Comparison of ENCODE assay signal across 8 mouse cellular contexts in the genomic region with DNA sequence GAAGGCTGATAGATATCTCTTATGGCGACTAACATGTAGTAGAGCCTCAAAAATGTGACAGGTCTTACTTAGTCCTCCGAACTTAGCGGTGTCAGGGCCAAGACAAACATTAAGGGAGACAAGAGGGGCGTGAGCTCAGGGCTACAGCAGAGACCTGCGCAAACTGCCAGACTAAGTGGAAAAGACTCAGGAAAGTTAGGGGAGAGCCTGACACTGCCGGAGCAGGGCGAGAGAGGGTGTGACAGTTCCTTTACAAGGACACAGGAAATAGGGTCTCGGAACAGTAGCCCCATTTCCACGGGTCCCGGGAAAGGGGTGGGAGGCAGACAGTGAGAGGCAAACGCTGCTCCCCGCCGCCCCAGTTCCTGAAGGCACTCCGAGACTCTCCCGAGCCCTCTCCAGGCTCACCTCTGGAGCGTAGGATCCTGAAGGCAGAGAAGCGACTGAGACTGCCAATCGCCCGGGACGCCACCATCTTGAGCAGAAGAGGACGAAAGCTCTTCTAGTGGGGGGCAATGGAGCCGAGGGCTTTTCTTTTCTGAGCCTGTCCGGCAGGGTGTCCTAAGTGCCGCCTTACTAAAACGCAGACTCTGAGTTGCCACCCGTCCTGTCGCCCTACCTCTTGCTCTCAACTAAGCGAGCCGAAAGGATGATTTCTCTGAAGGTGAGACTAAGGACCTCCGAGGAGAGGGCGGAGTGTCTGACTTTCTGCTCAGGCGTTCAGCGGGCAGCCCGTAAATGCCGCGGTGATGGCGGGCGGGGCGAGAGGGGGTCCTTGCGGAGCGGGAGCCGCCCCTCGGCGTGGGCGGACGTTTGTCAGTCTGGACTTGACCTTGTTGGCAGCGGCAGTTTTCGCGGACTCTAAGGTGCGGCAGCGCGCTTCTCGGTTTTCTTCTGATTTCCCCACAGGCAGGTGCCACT. TPM values are rescaled to one million over a fixed set of nuclear protein-coding genes. Genes with fewer than 3 reads are reported as not detected.
A peak's percentile ranks its signal among the peaks of the same experiment; 100 is the strongest.
DNase-seq lines count a peak whose midpoint lies in the region; ATAC-seq and TF ChIP-seq lines count a peak whose summit lies in the region.

A gene (minus strand): TSS at position 689 of the 921 bp plus-strand sequence.
A gene (plus strand): TSS at position 775 of the 921 bp plus-strand sequence.

- H3K9me3 ChIP-seq in forebrain, embryonic 10.5 days, result no peaks in the 10 kb centered on the region
- H3K9me3 ChIP-seq in heart, embryonic 15.5 days (replicated peaks), result no peaks in the 10 kb centered on the region
- H3K9me3 ChIP-seq in liver, embryonic 14.5 days (ENCODE audit: control insufficient read depth, low read length), result no peaks in the 10 kb centered on the region
- no peaks in the 10 kb centered on the region for H3K9me3 ChIP-seq in neural tube, embryonic 11.5 days (ENCODE audit: control insufficient read depth, low read length)
- no peaks in the 10 kb centered on the region for H3K9me3 ChIP-seq in stomach, postnatal 0 days (ENCODE audit: control insufficient read depth, low read length)

- H3K27me3 ChIP-seq in forebrain, embryonic 10.5 days (ENCODE audit: poor library complexity, severe bottlenecking), result no peaks in the 10 kb centered on the region
- no peaks in the 10 kb centered on the region for H3K27me3 ChIP-seq in heart, embryonic 15.5 days
- H3K27me3 ChIP-seq in liver, embryonic 14.5 days (ENCODE audit: control insufficient read depth, insufficient read depth, low read length), result no peaks in the 10 kb centered on the region
- H3K27me3 ChIP-seq in neural tube, embryonic 11.5 days (ENCODE audit: control insufficient read depth, insufficient read depth, low read length), result no peaks in the 10 kb centered on the region
- H3K27me3 ChIP-seq in stomach, postnatal 0 days (ENCODE audit: control insufficient read depth, insufficient read depth, low read length), result no peaks in the 10 kb centered on the region

- H3K27ac ChIP-seq in forebrain, embryonic 10.5 days, result peak within 1 kb of the TSS; percentile 99
- H3K27ac ChIP-seq in heart, embryonic 15.5 days, result peak within 1 kb of the TSS; percentile 94
- H3K27ac ChIP-seq in liver, embryonic 14.5 days, result peak within 1 kb of the TSS; percentile 73
- peak within 1 kb of the TSS; percentile 31 for H3K27ac ChIP-seq in neural tube, embryonic 11.5 days (ENCODE audit: low read depth, low read length)
- H3K27ac ChIP-seq in stomach, postnatal 0 days (replicated peaks), result peak within 1 kb of the TSS; percentile 95

- DNase-seq in c-Kit-negative CD71-positive TER-119-positive erythroid progenitor cells, embryonic 14.5 days (ENCODE audit: low read depth, low spot score), result peak; percentile 85
- peak; percentile 91 for DNase-seq in forebrain, embryonic 10.5 days (ENCODE audit: extremely low spot score, low spot score)
- DNase-seq in kidney, postnatal 25 days, result peak; percentile 94 to 96
- peak; percentile 81 to 85 (median 81) for DNase-seq in liver, embryonic 14.5 days (ENCODE audit: low read depth in 3 of 3, low spot score in 3 of 3)
- peak; percentile 93 for DNase-seq in neural tube, embryonic 11.5 days (ENCODE audit: low spot score)
- peak; percentile 95 for DNase-seq in stomach, postnatal 0 days (ENCODE audit: low spot score)

- TF ChIP-seq CTCF in liver, embryonic 14.5 days (IDR thresholded peaks at IDR 0.05; ENCODE audit: low read depth), result no peak
- TF ChIP-seq CTCF in stomach, postnatal 0 days (IDR thresholded peaks at IDR 0.05; ENCODE audit: low read depth), result no peak; the same call in none of the 2 replicates

- peak within 1 kb of the TSS; percentile 97 for H3K9ac ChIP-seq in heart, embryonic 15.5 days
- H3K9ac ChIP-seq in liver, embryonic 14.5 days (replicated peaks), result peak within 1 kb of the TSS; percentile 84
- peak within 1 kb of the TSS; percentile 58 for H3K9ac ChIP-seq in neural tube, embryonic 11.5 days (ENCODE audit: low read length)
- H3K9ac ChIP-seq in stomach, postnatal 0 days (ENCODE audit: low read length), result peak within 1 kb of the TSS; percentile 89

- under 1% methylated on average over 53 of the region's 53 CpGs for WGBS in forebrain, embryonic 10.5 days
- WGBS in heart, embryonic 15.5 days, result under 1% methylated on average over 53 of the region's 53 CpGs
- under 1% methylated on average over 53 of the region's 53 CpGs for WGBS in liver, embryonic 14.5 days (ENCODE audit: insufficient replicate concordance)
- under 1% methylated on average over 53 of the region's 53 CpGs for WGBS in neural tube, embryonic 11.5 days
- under 1% methylated on average over 51 of the region's 53 CpGs for WGBS in stomach, postnatal 0 days

- ATAC-seq in CD4-positive, CD25-positive, alpha-beta regulatory T cell, adult 4 months, result peak; percentile 82
- peak; percentile 85 for ATAC-seq in heart, embryonic 15.5 days (replicated peaks; ENCODE audit: insufficient number of reproducible peaks, insufficient read depth, low FRiP score, low read depth)
- peak; percentile 92 for ATAC-seq in liver, embryonic 14.5 days (ENCODE audit: insufficient read depth)
- ATAC-seq in neural tube, embryonic 11.5 days (ENCODE audit: insufficient read depth, low FRiP score, low TSS enrichment), result peak; percentile 84
- ATAC-seq in stomach, postnatal 0 days (ENCODE audit: low FRiP score, low TSS enrichment), result peak; percentile 91

- H3K36me3 ChIP-seq in forebrain, embryonic 10.5 days (replicated peaks), result 0 out of 2 replicates have a peak, but pooled peaks cover 2% of the 10 kb centered on the region
- H3K36me3 ChIP-seq in heart, embryonic 15.5 days, result no peaks in the 10 kb centered on the region
- no peaks in the 10 kb centered on the region for H3K36me3 ChIP-seq in liver, embryonic 14.5 days (replicated peaks; ENCODE audit: control insufficient read depth, insufficient read depth, low read depth)
- no peaks in the 10 kb centered on the region for H3K36me3 ChIP-seq in neural tube, embryonic 11.5 days (ENCODE audit: control insufficient read depth, insufficient read depth, low read length)
- no peaks in the 10 kb centered on the region for H3K36me3 ChIP-seq in stomach, postnatal 0 days (ENCODE audit: control insufficient read depth, insufficient read depth, low read length)

- peak; percentile 77 for TF ChIP-seq EP300 in liver, embryonic 14.5 days (IDR thresholded peaks at IDR 0.05; ENCODE audit: low read depth)
- peak; percentile 97 for TF ChIP-seq EP300 in stomach, postnatal 0 days (optimal IDR thresholded peaks at IDR 0.05)

- H3K4me1 ChIP-seq in forebrain, embryonic 10.5 days, result peaks cover 36% of the 10 kb centered on the region
- H3K4me1 ChIP-seq in heart, embryonic 15.5 days (replicated peaks), result peaks cover 34% of the 10 kb centered on the region
- peaks cover 6% of the 10 kb centered on the region in 2 experiments for H3K4me1 ChIP-seq in liver, embryonic 14.5 days (replicated peaks; ENCODE audit: control insufficient read depth in 2 of 2, insufficient read depth in 2 of 2, low read length in 1 of 2)
- 0 out of 2 replicates have a peak, but pooled peaks cover 5% of the 10 kb centered on the region for H3K4me1 ChIP-seq in neural tube, embryonic 11.5 days (ENCODE audit: control insufficient read depth, insufficient read depth, low read length)
- H3K4me1 ChIP-seq in stomach, postnatal 0 days (replicated peaks; ENCODE audit: control insufficient read depth, insufficient read depth), result no peaks in the 10 kb centered on the region

- peak within 1 kb of the TSS; percentile 89 for H3K4me3 ChIP-seq in forebrain, embryonic 10.5 days
- peak within 1 kb of the TSS; percentile 91 for H3K4me3 ChIP-seq in heart, embryonic 15.5 days
- peak within 1 kb of the TSS; percentile 75 to 93 for H3K4me3 ChIP-seq in liver, embryonic 14.5 days (ENCODE audit: insufficient read depth in 1 of 2, low read depth in 2 of 2, low read length in 2 of 2)
- peak within 1 kb of the TSS; percentile 52 for H3K4me3 ChIP-seq in neural tube, embryonic 11.5 days (ENCODE audit: low read depth, low read length)
- peak within 1 kb of the TSS; percentile 88 for H3K4me3 ChIP-seq in stomach, postnatal 0 days (ENCODE audit: low read depth, low read length)

- peak within 1 kb of the TSS; percentile 60 for H3K4me2 ChIP-seq in heart, embryonic 15.5 days
- peak within 1 kb of the TSS; percentile 90 for H3K4me2 ChIP-seq in liver, embryonic 14.5 days (ENCODE audit: low read depth)
- H3K4me2 ChIP-seq in neural tube, embryonic 11.5 days (ENCODE audit: low read depth), result peak within 1 kb of the TSS; percentile 85
- peak within 1 kb of the TSS; percentile 70 for H3K4me2 ChIP-seq in stomach, postnatal 0 days (replicated peaks; ENCODE audit: low read depth)

RNA-seq across cellular contexts. Expression of the first gene that starts in this region (rescaled TPM):
- polyA plus RNA-seq in CD4-positive, CD25-positive, alpha-beta regulatory T cell, adult 4 months (2017; shearing (Covaris generic)), result 100 to 1,000 TPM in 1 of 2 experiments, 10 to 100 TPM in 1; 85.0 to 124 TPM
- 104 and 109 TPM in 2 replicates for polyA plus RNA-seq in forebrain, embryonic 10.5 days (2016; fragmentation: Nextera tagmentation; extraction: Ambion mirVana)
- polyA plus RNA-seq in heart, embryonic 15.5 days (2015; fragmentation: Nextera tagmentation; extraction: Ambion mirVana), result 261 and 298 TPM in 2 replicates
- polyA plus RNA-seq in liver, embryonic 14.5 days (2012; rRNA removed), result 28.3 and 40.0 TPM in 2 replicates
- 73.9 and 84.9 TPM in 2 replicates for polyA plus RNA-seq in liver, embryonic 14.5 days (2014; fragmentation: Nextera tagmentation; extraction: Ambion mirVana)
- polyA plus RNA-seq in neural tube, embryonic 11.5 days (2014; fragmentation: Nextera tagmentation; extraction: Ambion mirVana), result 93.0 and 102 TPM in 2 replicates
- polyA plus RNA-seq in stomach, postnatal 0 days (2015; fragmentation: Nextera tagmentation; extraction: Ambion mirVana), result 201 and 213 TPM in 2 replicates

RNA-seq across cellular contexts. Expression of the second gene that starts in this region (rescaled TPM):
- 100 to 1,000 TPM; 173 to 208 TPM for polyA plus RNA-seq in CD4-positive, CD25-positive, alpha-beta regulatory T cell, adult 4 months (2017; shearing (Covaris generic))
- polyA plus RNA-seq in forebrain, embryonic 10.5 days (2016; fragmentation: Nextera tagmentation; extraction: Ambion mirVana), result 111 and 112 TPM in 2 replicates
- polyA plus RNA-seq in heart, embryonic 15.5 days (2015; fragmentation: Nextera tagmentation; extraction: Ambion mirVana), result 361 and 426 TPM in 2 replicates
- polyA plus RNA-seq in liver, embryonic 14.5 days (2012; rRNA removed), result 42.0 and 60.7 TPM in 2 replicates
- 123 and 126 TPM in 2 replicates for polyA plus RNA-seq in liver, embryonic 14.5 days (2014; fragmentation: Nextera tagmentation; extraction: Ambion mirVana)
- polyA plus RNA-seq in neural tube, embryonic 11.5 days (2014; fragmentation: Nextera tagmentation; extraction: Ambion mirVana), result 108 and 112 TPM in 2 replicates
- 323 and 350 TPM in 2 replicates for polyA plus RNA-seq in stomach, postnatal 0 days (2015; fragmentation: Nextera tagmentation; extraction: Ambion mirVana)

Comparison
In these comparisons a context has a peak if more than half of its experiments do, and no peak if none do; other contexts are left out.
1. Peak in every context shown above with its lines: DNase-seq, ATAC-seq, H3K4me3 ChIP-seq and H3K27ac ChIP-seq.
2. H3K27ac ChIP-seq: peak in every context shown above with its lines; median percentile 99 in forebrain, embryonic 10.5 days; 95 in stomach, postnatal 0 days; 94 in heart, embryonic 15.5 days; 73 in liver, embryonic 14.5 days; 31 in neural tube, embryonic 11.5 days.